Mouse (Mus musculus) gastrocnemius, postnatal 10 days (tissue): ENCODE data around the gene Thoc7. TPM values are rescaled to one million over a fixed set of nuclear protein-coding genes. Genes with fewer than 3 reads are reported as not detected.
"Not testable (repeated sequence)": the region's sequence is repeated elsewhere in the genome, so short reads cannot be mapped to it uniquely, and the experiment has no call there.

ENCODE experiments used
- DNase-seq: peaks from one replicate; pipeline ENCODE4 v3.0.0; 2021; ENCODE audit warnings: mixed read lengths
- long read RNA-seq, 2 experiments: library from polyadenylated mRNA; stranded (forward); transcript quantifications; one replicate each; pipeline ENCODE4 v2.0.0; 2021
- total RNA-seq, 2 experiments: library from RNA; stranded (reverse); gene quantifications; 2 replicates each; pipeline ENCODE4 v1.2.3; 2021

The Thoc7 gene
- total RNA-seq: 100 to 1,000 TPM; 128 to 132 TPM
- long read RNA-seq, experiment 1, transcript Thoc7-201 (8 exons, 937 nt): major isoform, 39 of 61 reads
- long read RNA-seq, experiment 1, partial matches to known transcripts: 6 of 61 reads
- long read RNA-seq, experiment 1, other reads (novel, unspliced or antisense): 13 of 61 reads
- long read RNA-seq, experiment 2, transcript Thoc7-201 (8 exons, 937 nt): major isoform, 48 of 78 reads
- long read RNA-seq, experiment 2, partial matches to known transcripts: 5 of 78 reads
- long read RNA-seq, experiment 2, other reads (novel, unspliced or antisense): 24 of 78 reads

DNA sequence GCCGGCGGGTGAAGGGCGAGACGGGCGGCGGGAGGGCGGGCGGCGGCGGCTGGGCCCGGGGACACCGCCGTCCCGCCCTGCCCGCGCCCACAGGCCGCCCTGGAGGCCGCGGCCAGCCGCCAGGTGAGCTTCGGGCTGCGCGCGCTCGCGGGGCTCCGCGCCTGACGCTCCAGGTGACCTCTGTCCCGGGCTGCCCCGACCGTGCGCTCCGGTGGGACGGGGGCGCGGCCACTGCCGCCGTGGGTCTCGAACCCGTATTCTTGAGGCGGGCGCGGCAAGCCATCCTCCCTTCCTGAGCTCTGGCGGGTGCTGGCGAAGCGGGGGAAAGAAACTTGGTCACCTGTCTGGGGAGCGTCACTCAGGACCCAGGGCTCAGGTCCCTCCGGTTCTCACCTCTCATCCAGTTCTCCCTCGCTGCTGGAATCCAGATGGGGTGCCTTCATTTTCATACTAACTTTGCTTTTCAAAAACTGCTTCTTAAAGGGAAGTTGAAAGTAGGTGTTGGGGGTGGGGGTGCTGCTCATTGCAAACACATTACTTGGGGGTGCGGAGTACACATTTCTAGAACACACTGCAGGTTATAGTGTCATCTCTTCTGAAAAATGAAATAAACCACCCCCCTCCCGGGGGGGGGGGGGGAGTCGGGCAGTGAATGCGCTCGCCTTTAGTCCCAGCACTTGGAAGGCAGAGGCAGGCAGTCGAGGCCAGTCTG lies at the start of gene Thoc7, which contains the start of gene Atxn7:
TSS of gene Thoc7 (minus strand) at position 452 of the 712 bp plus-strand sequence.
TSS of gene Atxn7 (plus strand) at position 40 of the 712 bp plus-strand sequence.
- peak; percentile 49 for DNase-seq

DNA sequence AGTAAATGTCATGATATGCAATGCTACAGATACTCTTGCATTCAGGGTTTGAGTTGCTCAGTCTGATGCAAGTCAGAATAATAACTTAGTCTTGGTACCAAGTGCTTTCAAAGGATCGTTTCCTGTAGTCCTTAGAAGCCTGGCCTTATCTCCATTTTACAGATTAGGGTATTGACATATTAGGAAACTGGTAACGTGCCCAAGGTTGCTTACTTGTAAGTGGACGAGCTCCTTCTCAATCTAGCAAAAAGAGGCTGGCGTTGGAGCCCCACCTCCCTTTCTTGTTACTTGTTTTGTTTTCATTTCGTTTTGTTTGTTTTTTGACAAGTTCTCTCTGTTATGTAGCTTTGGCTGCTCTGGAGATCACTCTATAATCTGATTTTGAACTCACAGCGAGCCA lies 48.1 kb upstream of the Thoc7 start:
- no peak for DNase-seq

DNA sequence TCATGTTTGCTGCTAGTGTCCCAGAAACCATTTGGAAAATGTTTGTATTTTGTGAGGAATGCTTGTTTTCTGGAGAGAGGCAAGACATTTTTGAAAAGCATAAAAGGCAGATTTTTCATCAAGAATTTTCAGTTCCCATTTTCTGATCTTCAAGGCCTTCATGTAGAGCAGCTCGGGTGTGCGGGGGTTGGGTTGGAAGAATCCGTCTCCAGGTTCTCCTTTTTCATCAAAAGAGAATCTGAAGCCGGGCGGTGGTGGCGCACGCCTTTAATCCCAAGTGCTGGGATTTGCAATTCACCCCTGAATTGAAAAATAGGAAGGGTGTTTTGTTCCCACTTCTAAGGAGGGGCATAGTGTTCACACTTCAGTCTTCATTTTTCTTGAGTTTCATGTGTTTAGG lies 41.1 kb upstream of the Thoc7 start:
- DNase-seq: no peak

DNA sequence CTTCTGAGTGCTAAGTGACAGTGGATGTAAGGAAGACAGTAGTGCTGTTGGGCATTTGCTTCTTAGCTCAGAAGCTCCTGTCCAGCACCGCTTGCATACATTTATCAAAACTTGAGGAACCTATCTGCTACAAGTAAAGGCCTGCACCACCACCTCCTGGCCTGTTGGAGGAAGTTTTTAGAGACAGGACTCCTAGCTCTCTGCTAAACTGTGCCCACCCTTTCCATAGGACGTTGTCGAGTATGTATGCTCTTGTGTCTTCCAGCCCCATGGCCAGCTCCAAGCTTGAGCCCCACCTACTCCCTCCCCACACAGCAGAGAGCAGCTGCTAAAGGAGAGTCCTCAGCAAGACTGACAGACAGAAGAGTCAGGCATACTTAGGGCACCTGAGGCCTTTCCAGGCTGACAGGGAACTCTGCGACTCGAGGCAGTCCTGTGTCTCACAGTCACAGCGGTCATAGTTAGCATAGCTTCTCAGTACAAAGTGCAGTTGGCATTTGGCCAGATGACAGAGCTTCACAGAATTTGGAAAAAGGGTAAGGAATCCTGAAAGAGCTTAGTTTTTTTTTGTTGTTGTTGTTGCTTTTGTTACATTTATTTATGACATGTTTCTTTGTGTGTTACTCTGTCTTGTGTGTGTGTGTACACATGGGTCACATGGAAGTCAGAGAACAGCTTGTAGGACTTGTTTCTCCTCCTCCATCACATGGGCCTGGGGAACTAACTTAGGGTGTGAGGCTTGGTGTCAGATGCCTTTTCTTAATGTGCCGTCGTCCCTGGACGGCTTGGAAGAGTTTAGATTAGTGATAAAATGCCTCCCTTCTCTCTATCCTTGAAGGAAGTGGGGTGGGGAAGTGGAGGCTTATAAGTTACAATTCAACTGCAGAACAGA lies 33.8 kb upstream of the Thoc7 start:
- no peak for DNase-seq

DNA sequence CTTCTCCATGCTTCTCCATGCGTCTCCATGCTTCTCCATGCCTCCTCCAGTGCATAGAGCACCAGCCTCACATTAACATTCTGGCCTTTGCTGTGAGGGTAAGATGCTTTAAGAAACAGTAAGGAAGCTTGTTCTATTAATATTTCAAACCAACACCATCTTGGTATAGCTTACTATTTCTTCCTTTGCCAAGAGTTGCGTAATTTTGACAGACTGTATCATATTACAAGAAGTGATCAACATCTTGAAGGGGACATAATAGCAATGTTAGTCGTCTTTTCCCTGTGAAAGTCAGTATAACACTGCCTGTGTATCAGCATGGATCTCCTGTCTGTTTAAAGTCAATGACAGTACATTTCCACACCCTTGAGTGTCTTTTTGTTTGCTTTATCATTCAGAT lies 29.1 kb upstream of the Thoc7 start:
- no peak for DNase-seq

DNA sequence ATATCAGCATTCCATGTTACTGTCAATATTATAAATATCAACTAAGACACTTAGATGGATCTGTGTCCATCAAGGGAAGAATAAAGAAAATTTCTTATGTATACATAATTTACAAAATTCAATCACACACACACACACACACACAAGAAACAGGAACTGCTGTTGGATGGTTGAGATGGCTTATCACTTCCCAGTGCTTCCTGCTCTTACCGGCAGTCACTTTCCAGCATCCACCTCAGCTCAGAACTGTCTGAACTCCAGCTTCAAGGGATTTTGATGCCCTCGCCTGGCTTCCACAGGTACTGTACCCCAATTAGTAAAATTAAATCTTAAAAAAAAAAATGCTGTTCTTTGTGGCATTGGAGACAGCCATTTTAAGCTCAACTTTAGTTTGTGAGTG lies 26.7 kb upstream of the Thoc7 start:
- DNase-seq: no peak

DNA sequence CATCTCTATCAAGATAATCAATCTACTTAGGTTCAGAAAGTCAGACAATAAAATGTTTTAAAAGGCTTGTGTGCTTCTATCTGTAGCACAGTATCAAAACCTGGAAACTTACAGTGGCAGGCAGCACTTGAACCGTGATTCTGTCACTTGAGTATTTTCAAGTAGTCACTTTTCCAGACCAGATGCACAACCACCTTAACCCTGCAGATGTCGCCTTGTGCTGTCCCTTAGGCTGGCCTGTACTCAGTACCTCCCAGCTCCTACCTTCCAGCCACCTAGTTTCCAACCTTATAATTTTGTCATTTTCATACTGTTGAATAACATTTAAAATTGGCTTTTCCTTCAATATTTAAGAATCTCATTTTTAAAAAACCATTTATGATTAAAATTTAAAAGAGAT lies 20.5 kb upstream of the Thoc7 start:
- DNase-seq: no peak

DNA sequence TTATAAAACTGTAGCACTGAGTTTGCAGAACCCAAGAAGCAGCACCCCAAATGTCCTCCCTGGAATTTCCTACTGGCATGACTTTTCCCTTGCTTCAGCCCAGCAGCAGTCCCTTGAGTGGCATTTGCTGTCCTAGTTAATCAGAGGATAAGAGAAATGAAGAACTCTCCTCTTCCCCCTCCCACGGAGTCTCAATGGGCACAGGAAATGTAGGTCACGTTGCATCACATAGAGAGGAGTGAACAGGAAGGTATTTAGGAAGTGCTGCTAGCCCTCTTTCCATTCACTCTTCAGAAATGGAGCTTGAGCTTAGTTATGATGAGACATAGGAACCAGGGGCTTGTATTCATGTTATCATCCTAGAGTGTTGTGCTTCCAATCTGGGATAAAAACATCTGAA lies 19.6 kb upstream of the Thoc7 start:
- no peak for DNase-seq

DNA sequence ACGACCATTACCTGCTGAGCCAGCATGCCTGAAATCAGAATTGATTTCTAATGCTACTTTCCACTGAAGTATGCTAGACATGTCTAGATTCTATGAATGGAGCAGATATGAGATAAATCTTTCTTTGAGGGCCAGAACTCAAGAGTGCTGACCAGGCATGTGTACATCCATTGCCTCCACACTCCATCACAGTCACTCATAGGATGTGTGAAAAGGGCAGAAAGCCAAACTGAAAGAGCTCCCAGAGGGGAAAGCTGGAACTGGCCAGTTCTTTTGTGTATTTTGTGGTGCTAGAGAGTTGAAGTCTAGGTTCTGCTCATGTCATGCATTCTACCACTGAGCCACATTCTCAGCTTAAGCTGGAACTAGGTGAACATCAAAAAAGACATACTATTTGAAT lies 15.8 kb upstream of the Thoc7 start:
- DNase-seq: no peak

DNA sequence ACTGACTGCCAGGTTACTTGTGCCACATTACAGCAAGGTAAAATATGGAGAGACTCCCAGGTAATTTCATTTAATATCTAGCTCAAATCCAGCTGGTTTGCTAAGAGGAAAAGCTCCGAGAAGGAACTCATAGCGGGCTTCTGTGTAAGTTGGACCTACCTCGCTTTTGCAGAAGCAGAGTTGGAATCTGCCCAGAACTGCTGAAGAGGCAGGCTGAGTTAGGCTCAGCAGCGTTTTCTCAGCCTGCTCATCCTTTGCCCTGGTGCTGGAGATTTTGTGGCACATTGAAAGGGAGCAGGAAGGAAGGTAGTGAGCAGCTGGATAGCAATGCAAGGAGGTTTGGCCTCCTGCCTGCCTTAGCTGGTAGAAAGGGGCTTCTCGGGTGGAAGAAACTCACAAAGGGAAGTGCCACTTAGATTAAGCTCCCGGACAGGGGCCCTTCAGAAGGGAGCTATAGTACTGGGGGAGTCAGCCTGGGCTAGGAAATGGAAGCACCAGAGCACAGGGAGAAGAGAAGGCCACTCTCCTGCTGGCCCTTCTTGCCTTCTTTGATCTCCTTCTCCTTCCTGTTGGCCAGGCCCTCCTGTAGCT lies 10.1 kb upstream of the Thoc7 start:
- no peak for DNase-seq

DNA sequence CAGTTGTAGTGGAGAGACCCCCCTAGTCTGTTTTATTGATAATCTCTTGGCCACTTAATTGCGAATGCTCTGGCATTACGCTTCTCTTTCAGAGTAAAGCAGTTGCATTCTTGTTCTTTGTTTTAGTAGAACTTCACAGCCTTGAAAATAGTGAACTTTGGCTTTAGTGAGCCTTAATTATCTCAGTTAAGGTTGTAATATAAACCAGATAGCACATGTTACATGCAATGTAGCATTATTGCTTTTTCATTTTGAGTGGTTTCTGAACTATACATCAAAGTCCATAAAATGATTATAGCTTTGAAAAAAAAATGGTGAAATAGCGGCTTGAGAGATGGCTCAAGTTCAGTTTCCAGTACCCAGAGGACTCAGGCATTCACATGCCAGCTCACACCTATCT lies 8.9 kb upstream of the Thoc7 start:
- no peak for DNase-seq

DNA sequence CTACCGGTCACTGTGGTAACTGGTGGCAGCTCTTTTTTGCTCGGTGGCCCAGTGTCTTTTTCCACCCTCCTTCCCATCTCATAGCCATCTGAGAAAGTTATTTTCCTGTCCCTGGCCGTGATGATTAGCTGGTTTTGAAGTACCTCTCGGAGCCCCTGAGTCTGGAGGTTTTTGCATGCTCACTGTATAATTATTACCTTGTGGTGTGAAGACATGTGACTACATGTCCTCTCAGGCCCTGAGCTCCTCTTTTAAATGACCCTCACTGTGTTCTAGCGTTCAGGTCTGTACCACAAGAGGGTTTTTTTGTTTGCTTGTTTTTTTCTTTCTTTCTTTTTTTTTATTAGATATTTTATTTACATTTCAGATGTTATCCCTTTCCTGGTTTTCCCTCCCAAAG lies 6.8 kb upstream of the Thoc7 start:
- DNase-seq: no peak

DNA sequence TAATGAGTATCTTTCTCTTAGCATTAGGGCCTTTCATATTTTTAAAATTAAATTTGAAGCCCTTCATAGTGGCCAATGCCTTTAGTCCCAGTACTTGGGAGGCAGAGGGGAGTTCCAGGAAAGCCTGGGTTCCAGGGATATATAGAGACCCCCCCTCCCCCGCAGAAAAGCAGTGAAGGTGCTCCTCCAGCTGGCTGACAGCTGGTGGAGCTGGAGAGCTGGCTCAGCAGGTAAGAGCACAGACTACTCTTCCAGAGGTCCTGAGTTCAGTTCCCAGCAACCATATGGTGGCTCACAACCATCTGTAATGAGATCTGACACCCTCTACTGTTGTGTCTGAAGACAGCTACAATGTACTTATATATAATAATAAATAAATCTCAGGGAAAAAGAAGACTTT lies 6.0 kb upstream of the Thoc7 start:
- DNase-seq: no peak

DNA sequence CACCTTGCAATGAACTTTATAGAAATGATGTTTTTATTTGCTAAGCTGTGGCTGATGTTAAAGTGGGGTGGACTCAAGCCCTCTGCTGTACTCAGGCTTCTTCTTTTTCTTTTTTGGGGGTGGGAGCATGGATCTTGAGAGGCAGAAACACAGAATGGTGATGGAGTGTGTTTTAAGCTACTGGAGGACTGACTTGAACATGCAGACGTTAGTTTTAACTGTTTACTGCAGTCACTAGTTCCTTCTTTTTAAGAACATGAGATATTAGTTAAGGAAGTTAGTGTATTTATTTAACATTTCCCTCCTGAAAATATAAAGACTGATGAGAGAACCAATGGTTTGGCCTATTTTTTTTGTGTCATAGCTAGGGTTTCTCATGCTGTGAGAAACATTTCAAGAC lies 1.9 kb upstream of the Thoc7 start:
- no peak for DNase-seq

DNA sequence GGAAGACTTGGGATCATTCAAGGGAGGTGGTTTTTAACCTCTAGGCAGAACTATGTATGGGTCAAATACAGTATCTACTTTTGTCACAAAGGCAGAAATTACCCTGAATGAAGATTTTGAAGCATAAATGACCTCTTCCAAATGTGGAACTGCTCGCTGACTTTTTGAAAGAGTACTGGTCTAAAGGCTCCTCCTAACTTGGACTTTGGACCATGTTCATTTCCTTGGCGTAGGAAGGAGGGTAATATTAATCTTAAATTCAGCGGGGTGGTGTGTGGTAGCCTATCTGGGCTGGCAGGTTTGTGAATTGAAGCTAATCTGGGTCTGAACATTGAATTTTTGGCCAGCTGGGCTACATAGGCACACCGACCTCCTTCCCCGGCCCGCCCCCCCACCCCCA lies 824 bp upstream of the Thoc7 start:
- no peak for DNase-seq

DNA sequence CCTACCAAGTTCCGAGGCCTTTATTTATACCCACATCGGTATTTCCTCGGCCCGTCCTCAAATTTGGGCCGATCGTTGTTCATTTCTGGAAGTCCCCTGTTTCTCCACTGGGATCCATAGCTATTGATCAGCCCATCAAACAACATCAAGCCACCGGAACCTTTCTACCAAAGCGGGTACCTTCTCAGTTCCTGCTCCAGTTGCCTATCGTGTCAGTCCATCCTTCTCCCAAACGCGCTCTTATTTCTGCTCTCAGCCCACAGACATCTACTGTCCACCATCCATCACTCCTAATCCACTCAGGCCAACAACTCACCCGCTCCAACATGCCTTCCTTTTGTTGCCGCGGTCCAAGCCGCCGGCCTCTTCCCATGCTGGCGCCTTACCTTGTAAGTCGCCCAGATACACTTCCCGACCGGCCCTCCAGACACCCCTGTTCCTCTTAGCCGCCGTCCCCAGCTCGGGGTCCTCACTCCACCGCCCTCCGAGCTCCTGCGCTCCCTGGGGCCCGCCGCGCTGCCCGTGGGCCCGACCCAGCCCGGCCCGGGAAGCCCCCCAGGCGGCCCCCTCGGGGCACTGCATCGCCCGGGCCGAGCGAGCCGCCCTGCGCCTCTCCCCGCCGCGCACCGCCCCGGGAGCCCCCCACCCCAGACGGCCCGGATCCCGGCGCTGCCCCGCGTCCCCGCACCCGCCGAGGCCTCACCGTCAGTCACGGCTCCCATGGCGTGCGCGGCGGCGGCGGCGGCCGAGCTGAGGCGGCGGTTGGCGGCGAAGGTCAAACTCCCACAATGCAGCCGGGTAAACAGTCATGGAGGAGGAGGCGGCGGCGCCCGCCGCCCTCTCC lies 948 bp downstream of the Thoc7 start:
- peak; percentile 71 for DNase-seq

DNA sequence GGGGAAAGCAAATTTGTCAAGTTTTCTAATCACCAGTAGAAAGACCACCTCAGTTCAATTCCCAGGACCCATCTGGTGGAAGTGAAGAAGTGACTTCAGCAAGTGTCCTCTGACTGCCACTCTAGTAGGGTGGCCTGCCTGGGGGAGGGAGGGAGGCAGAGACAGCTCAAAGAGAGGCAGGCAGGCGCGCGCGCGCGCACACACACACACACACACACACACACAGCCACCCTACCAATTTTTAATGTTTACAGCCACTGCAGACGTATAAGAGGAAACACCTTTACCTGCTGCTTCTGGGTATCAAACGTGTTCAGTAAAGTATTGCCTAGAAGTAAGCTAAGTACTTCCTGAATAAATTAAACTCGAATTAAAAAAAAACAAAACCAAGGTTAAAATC lies 1.6 kb downstream of the Thoc7 start:
- peak; percentile 9 for DNase-seq

DNA sequence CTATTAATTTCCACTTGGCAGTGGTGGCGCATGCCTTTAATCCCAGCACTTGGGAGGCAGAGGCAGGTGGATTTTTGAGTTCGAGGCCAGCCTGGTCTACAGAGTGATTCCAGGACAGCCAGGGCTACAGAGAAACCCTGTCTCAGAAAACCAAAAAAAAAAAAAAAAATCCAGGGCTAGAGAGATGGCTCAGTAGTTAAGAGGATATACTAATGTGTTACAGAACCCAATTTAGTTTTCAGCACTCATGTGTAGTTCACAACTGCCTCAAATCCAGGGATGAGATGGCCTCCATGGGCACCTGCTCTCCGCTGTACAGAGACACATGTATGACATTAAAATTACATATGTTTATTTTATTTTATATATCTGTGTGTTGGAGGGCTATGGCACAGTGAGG lies 9.5 kb downstream of the Thoc7 start:
- not testable (repeated sequence) for DNase-seq

DNA sequence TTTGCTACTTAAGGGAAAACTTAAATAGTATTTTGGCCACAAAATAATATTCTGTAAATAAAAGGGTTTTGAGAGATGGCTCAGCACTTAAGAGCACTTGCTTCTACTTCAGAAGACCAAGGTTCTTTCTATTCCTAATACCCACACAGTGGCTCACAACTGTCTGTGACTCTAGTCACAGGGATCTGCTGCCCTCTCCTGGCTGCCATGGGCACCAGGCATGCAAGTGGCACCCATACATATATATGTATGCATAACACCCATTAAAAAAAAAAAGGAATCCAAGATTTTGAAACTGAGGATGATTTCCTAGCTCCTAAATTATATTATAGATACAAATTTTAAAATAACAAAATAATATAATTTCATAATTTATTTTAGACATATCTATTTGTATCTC lies 11.3 kb downstream of the Thoc7 start:
- DNase-seq: no peak

DNA sequence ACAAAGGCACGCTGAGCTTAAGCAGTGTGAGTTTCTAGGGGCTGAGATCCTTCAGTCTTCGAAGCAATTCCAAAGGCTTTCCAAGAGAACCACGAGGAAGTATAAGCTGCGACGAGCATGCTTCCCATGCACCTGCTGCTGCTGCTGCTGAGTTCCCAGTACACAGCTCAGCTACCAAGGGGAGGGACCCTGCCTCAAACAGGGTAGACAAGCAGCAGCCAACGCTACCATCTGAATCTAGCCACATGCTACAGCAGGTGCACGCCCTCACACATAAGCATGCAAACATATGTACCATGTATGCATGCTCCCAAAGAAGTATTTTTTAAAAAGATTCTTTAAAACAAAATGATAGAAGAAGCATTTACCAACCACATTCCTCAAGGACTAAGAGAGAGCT lies 13.3 kb downstream of the Thoc7 start:
- DNase-seq: no peak

DNA sequence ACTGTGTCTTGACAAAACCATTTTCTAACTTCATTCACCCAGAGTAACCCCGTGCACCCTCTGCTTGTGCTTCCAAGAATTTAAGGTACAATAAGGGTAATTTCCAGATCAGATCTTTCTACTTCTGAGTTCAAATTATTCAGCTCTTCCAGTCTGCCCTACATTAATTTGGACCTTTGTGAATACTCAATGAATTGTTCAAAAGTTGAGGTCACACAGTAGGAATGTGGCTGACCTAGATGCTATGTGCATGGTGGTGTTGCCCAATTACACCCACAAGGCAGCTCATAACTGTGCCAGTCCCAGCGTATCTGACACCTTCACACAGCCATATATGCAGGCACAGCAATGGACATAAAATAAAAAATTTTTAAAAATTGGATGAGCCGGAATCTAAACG lies 17.0 kb downstream of the Thoc7 start:
- no peak for DNase-seq

DNA sequence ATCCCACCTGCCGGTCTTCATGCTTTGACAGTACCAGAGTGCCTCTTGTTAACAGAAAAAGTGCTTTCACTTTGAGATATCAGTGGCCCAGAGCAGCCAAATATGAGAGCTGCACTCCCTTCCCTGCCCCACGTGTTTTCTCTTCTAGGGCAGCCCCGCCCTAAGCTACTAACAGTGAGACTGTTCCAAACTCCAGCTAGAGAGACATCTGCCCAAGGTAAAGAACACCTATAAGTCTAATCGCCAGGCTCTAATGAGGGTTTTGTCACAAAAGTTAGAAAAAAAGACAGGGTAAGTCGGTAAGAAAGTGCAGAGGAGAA lies 27.6 kb downstream of the Thoc7 start:
- no peak for DNase-seq
